Mouse (Mus musculus) testis, adult 2 months (tissue): ENCODE data around the gene Sptbn4.

ENCODE experiments used
- CTCF ChIP-seq: fragments of 200-500 bp; IDR thresholded peaks from 2 replicates; pipeline ENCODE4 v1.5.1; 2012; ENCODE audit warnings: low read depth, mild to moderate bottlenecking, inconsistent platforms, low read length, moderate library complexity; ENCODE audit not compliant: control insufficient read depth, insufficient read depth, insufficient replicate concordance
- POLR2A ChIP-seq: fragments of 200-500 bp; IDR thresholded peaks from 2 replicates; pipeline ENCODE4 v1.6.1; 2012; ENCODE audit warnings: low read depth, mild to moderate bottlenecking, inconsistent platforms, low read length, moderate library complexity; ENCODE audit not compliant: control insufficient read depth

GRCm38 (mm10) chr7:27326101-27326880, 121.2 kb downstream of the Sptbn4 start:
- TF ChIP-seq POLR2A, result no peak
- TF ChIP-seq CTCF, result no peak
